Mouse (Mus musculus) embryonic facial prominence, embryonic 14.5 days (tissue): ENCODE results near the gene Gm47995. TPM values are rescaled to one million over a fixed set of nuclear protein-coding genes. Genes with fewer than 3 reads are reported as not detected.

ENCODE experiments used
- ATAC-seq: fragments of 200-750 bp; cut with Nextera tagmentation; 2 replicates; pipeline ENCODE4 v1.8.0; 2017; ENCODE audit warnings: low read depth, moderate number of reproducible peaks, moderate TSS enrichment
- DNase-seq: peaks from one replicate; pipeline ENCODE4 v3.0.0-alpha.2; 2015; ENCODE audit warnings: low spot score
- H3K27ac ChIP-seq: fragments of 300-500 bp; sonication (generic); replicated peaks from 2 replicates; pipeline ENCODE4 v1.5.1; 2014; ENCODE audit warnings: low read depth, mild to moderate bottlenecking, low read length, moderate library complexity
- H3K27me3 ChIP-seq: fragments of 300-500 bp; sonication (generic); replicated peaks from 2 replicates; pipeline ENCODE4 v1.6.1; 2014; ENCODE audit warnings: low read length; ENCODE audit not compliant: control insufficient read depth, insufficient read depth
- H3K36me3 ChIP-seq: fragments of 300-500 bp; sonication (generic); 2 replicates; pipeline ENCODE4 v1.6.1; 2014; ENCODE audit warnings: low read length, mixed read lengths; ENCODE audit not compliant: control insufficient read depth, insufficient read depth
- H3K4me1 ChIP-seq: fragments of 300-500 bp; sonication (generic); 2 replicates; pipeline ENCODE4 v1.6.1; 2014; ENCODE audit warnings: antibody characterized with exemption, low read length; ENCODE audit not compliant: control insufficient read depth, insufficient read depth
- H3K4me2 ChIP-seq: fragments of 300-500 bp; sonication (generic); 2 replicates; pipeline ENCODE4 v1.6.1; 2014; ENCODE audit warnings: low read depth, mild to moderate bottlenecking, low read length, moderate library complexity, mixed read lengths
- H3K4me3 ChIP-seq: fragments of 300-500 bp; sonication (generic); 2 replicates; pipeline ENCODE4 v1.5.1; 2014; ENCODE audit warnings: low read depth, mild to moderate bottlenecking, low read length
- H3K9ac ChIP-seq: fragments of 300-500 bp; sonication (generic); 2 replicates; pipeline ENCODE4 v1.6.1; 2014; ENCODE audit warnings: low read depth, mild to moderate bottlenecking, low read length, moderate library complexity, mixed read lengths
- H3K9me3 ChIP-seq: fragments of 300-500 bp; sonication (generic); 2 replicates; pipeline ENCODE4 v1.6.1; 2016; ENCODE audit warnings: low read length; ENCODE audit not compliant: control insufficient read depth
- WGBS: fragments of 180-500 bp; shearing (Covaris S2); extraction: QIAGEN DNeasy Blood & Tissue Kit; methylation state at CpG from one replicate; pipeline ENCODE4 v1.1.7; 2014; 5-methylcytosine and 5-hydroxymethylcytosine counted together
- polyA plus RNA-seq: library from polyadenylated mRNA; unstranded; fragments of >200 nt; fragmentation: Nextera tagmentation; extraction: Ambion mirVana; gene quantifications from 2 replicates; pipeline ENCODE4 v1.2.1, GENCODE M21; 2014

Gm47995 gene
- polyA plus RNA-seq, 1 experiment from 2014 or later, result 0.25 TPM

DNA sequence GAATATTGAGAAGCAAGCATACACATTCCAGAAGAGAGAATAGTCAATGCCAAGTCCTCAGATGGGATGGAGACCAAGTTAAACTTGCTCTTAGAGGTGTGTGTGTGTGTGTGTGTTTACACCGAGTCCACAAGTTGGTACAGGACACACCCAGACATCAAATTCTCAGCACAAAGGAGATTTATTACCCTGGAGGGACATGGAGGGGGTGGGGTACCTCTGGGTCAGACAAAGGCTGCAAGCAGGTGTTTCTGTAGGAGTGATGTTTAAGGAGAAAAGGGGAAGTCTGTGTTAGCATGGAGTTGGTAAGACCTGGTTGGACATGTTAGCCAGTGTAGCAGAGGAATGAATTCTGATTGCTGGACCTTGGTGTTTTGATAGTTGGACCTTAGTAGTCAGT lies 17.7 kb downstream of the Gm47995 start:
- Histone ChIP-seq H3K27me3 (no peaks in the 10 kb centered on the region), H3K4me2 (no peak overlapping the region), H3K9me3 (no peaks in the 10 kb centered on the region), H3K27ac (no peak overlapping the region), H3K9ac (no peak overlapping the region), H3K36me3 (no peaks in the 10 kb centered on the region), H3K4me1 (peaks cover 6% of the 10 kb centered on the region), H3K4me3 (no peak overlapping the region)
- DNase-seq (no peak), ATAC-seq (no peak)
- WGBS, result 53% methylated on average over 1 of the region's 1 CpGs

GRCm38 (mm10) chr1:151216417-151216816 lies 18.2 kb downstream of the Gm47995 start:
- no peak for ATAC-seq

DNA sequence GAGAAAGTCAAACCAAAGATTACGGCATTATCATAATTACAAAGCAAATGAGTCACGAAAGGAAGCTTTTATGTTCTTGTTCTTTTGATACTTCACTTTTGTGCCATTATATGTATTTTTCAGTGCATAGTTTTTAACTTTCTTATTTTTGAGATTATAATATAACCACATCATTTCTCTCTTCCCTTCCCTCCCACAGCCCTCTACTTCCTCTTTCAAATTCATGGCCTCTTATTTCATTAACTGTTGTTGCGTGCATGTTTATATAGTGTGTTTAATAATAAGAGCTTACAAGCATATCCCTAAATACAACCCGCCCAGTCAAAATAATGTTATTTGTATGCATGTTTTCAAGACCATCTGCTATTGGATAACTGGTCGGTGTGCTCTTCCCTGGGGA lies 20.8 kb downstream of the Gm47995 start:
- H3K27me3 ChIP-seq, result no peaks in the 10 kb centered on the region
- H3K9me3 ChIP-seq, result no peaks in the 10 kb centered on the region
- no peak overlapping the region for H3K9ac ChIP-seq
- H3K4me2 ChIP-seq, result no peak overlapping the region
- H3K4me1 ChIP-seq, result peaks cover 5% of the 10 kb centered on the region
- no peaks in the 10 kb centered on the region for H3K36me3 ChIP-seq
- ATAC-seq (no peak), DNase-seq (no peak)
- no peak overlapping the region for H3K4me3 ChIP-seq
- no peak overlapping the region for H3K27ac ChIP-seq
- 85% methylated on average over 5 of the region's 5 CpGs for WGBS

More at GRCm38 (mm10) chr1:151216417-151216816, 18.2 kb downstream of the Gm47995 start:
- Histone ChIP-seq H3K27ac (no peak overlapping the region), H3K4me1 (peaks cover 6% of the 10 kb centered on the region), H3K9ac (no peak overlapping the region), H3K4me2 (no peak overlapping the region), H3K4me3 (no peak overlapping the region), H3K36me3 (no peaks in the 10 kb centered on the region), H3K27me3 (no peaks in the 10 kb centered on the region), H3K9me3 (no peaks in the 10 kb centered on the region)
- WGBS, result 66% methylated on average over 3 of the region's 3 CpGs
- DNase-seq, result no peak

DNA sequence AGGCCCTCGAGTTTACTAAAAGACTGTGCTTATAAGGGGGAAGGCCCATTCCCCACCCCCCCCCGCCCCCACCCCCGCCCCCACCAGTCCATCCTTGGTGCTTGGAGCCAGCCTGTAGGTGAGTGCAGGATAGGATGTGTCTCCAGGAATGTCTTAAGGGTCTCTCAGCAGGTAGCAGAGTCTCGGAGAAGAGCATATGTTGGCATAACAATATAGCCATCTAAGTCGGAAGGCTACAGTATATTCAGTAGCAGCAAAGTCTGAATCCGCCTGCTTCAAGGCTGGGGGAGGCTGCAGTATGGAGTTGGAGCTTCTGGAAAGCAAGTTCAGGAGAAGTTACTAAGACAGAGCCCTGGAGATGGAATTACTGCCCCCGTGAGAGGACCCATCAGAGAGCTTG lies 21.9 kb downstream of the Gm47995 start:
- no peak overlapping the region for H3K27ac ChIP-seq
- WGBS, result 80% methylated on average over 7 of the region's 7 CpGs
- H3K4me3 ChIP-seq, result no peak overlapping the region
- no peaks in the 10 kb centered on the region for H3K36me3 ChIP-seq
- H3K4me1 ChIP-seq, result no peaks in the 10 kb centered on the region
- DNase-seq, result no peak
- H3K4me2 ChIP-seq, result no peak overlapping the region
- no peak overlapping the region for H3K9ac ChIP-seq
- H3K27me3 ChIP-seq, result no peaks in the 10 kb centered on the region
- H3K9me3 ChIP-seq, result no peaks in the 10 kb centered on the region
- ATAC-seq, result no peak

GRCm38 (mm10) chr1:151222561-151223267 lies 24.5 kb downstream of the Gm47995 start:
- WGBS, result 85% methylated on average over 10 of the region's 10 CpGs

GRCm38 (mm10) chr1:151223377-151223776 lies 25.1 kb downstream of the Gm47995 start:
- Histone ChIP-seq H3K9ac (no peak overlapping the region), H3K27me3 (no peaks in the 10 kb centered on the region), H3K4me1 (no peaks in the 10 kb centered on the region), H3K27ac (no peak overlapping the region), H3K4me3 (no peak overlapping the region), H3K4me2 (no peak overlapping the region), H3K9me3 (no peaks in the 10 kb centered on the region), H3K36me3 (no peaks in the 10 kb centered on the region)
- DNase-seq, result no peak
- no peak for ATAC-seq
- WGBS, result 89% methylated on average over 1 of the region's 1 CpGs

More at GRCm38 (mm10) chr1:151222561-151223267, 24.5 kb downstream of the Gm47995 start:
- Histone ChIP-seq H3K4me2 (no peak overlapping the region), H3K27ac (no peak overlapping the region), H3K27me3 (no peaks in the 10 kb centered on the region), H3K4me1 (no peaks in the 10 kb centered on the region), H3K4me3 (no peak overlapping the region), H3K36me3 (no peaks in the 10 kb centered on the region), H3K9ac (no peak overlapping the region), H3K9me3 (no peaks in the 10 kb centered on the region)
- DNase-seq (no peak), ATAC-seq (no peak)

- Histone ChIP-seq H3K9ac (no peak overlapping the region), H3K4me2 (no peak overlapping the region), H3K4me1 (no peaks in the 10 kb centered on the region), H3K27me3 (no peaks in the 10 kb centered on the region), H3K4me3 (no peak overlapping the region), H3K27ac (no peak overlapping the region), H3K9me3 (no peaks in the 10 kb centered on the region), H3K36me3 (no peaks in the 10 kb centered on the region)
- no peak for DNase-seq
- 93% methylated on average over 1 of the region's 1 CpGs for WGBS
- ATAC-seq, result no peak
These were observed 26.3 kb downstream of the Gm47995 start for GRCm38 (mm10) chr1:151224536-151224935.

- H3K4me3 ChIP-seq, result no peak overlapping the region
- ATAC-seq (no peak), DNase-seq (no peak)
- H3K9me3 ChIP-seq, result no peaks in the 10 kb centered on the region
- WGBS, result 61% methylated on average over 8 of the region's 8 CpGs
- H3K27ac ChIP-seq, result no peak overlapping the region
- H3K9ac ChIP-seq, result no peak overlapping the region
- H3K27me3 ChIP-seq, result no peaks in the 10 kb centered on the region
- no peaks in the 10 kb centered on the region for H3K36me3 ChIP-seq
- H3K4me1 ChIP-seq, result no peaks in the 10 kb centered on the region
- no peak overlapping the region for H3K4me2 ChIP-seq
These were observed 29.3 kb downstream of the Gm47995 start for GRCm38 (mm10) chr1:151227506-151227905.

DNA sequence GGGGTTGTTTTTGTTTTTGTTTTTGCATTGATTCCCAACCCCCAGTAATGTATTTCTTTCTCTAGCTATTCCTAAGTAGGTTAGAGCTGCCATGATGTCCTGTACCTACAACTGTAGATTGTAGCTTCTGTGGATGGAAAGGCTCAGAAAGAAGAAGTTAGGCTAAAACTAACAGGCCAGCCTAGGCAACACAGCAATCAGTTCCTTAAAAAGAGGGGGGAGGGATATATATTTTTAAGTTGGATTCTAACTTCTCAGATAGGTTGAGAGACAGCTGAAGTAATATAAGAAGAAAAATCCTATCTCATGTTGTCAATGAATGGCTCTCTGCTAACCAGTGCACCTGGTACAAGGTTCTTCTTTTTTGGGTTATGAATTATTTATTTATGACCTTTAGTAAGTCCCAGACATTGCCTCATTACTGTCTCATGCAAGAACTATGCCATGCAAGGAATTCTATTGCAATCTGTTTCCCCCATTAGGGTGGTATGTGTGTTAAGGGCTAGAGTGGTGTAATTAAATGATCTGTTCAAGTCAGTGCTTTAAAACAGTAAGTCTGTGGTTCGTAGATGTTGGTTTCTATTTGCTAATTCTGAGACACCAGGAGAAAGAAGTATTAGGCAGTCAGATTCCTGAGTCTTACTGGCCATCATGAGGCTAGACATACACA lies 30.2 kb downstream of the Gm47995 start:
- Histone ChIP-seq H3K9ac (no peak overlapping the region), H3K4me2 (no peak overlapping the region), H3K4me3 (no peak overlapping the region), H3K27ac (no peak overlapping the region), H3K27me3 (no peaks in the 10 kb centered on the region), H3K36me3 (no peaks in the 10 kb centered on the region), H3K4me1 (no peaks in the 10 kb centered on the region), H3K9me3 (no peaks in the 10 kb centered on the region)
- WGBS, result 66% methylated on average over 1 of the region's 1 CpGs
- no peak for DNase-seq
- ATAC-seq, result no peak
